Mouse (Mus musculus) embryonic facial prominence, embryonic 11.5 days (tissue): Measurements from ENCODE around the gene Rbbp6. TPM values are rescaled to one million over a fixed set of nuclear protein-coding genes. Genes with fewer than 3 reads are reported as not detected.

Experiments
- ATAC-seq: fragments of 200-750 bp; cut with Nextera tagmentation; replicated peaks from 2 replicates; pipeline ENCODE4 v1.8.0; 2017; ENCODE audit warnings: low read depth; ENCODE audit not compliant: insufficient number of reproducible peaks, low FRiP score, low TSS enrichment
- DNase-seq: peaks from one replicate; pipeline ENCODE4 v3.0.0-alpha.2; 2015; ENCODE audit warnings: low spot score
- H3K27ac ChIP-seq: fragments of 300-500 bp; sonication (generic); replicated peaks from 2 replicates; pipeline ENCODE4 v1.5.1; 2014; ENCODE audit warnings: mild to moderate bottlenecking, low read depth, low read length, control low read depth
- H3K27me3 ChIP-seq: fragments of 300-500 bp; sonication (generic); 2 replicates; pipeline ENCODE4 v1.6.1; 2014; ENCODE audit warnings: mild to moderate bottlenecking, low read length, moderate library complexity, mixed read lengths; ENCODE audit not compliant: control insufficient read depth, insufficient read depth
- H3K36me3 ChIP-seq: fragments of 300-500 bp; sonication (generic); replicated peaks from 2 replicates; pipeline ENCODE4 v1.6.1; 2014; ENCODE audit warnings: low read depth, mild to moderate bottlenecking, low read length, moderate library complexity, mixed read lengths; ENCODE audit not compliant: control insufficient read depth, insufficient read depth
- H3K4me1 ChIP-seq: fragments of 300-500 bp; sonication (generic); 2 replicates; pipeline ENCODE4 v1.6.1; 2014; ENCODE audit warnings: low read length, mixed read lengths; ENCODE audit not compliant: control insufficient read depth, insufficient read depth
- H3K4me2 ChIP-seq: fragments of 300-500 bp; sonication (generic); 2 replicates; pipeline ENCODE4 v1.6.1; 2014; ENCODE audit warnings: low read depth, mild to moderate bottlenecking, control low read depth, low read length, moderate library complexity
- H3K4me3 ChIP-seq: fragments of 300-500 bp; sonication (generic); 2 replicates; pipeline ENCODE4 v1.5.1; 2014; ENCODE audit warnings: low read depth, low read length, control low read depth
- H3K9ac ChIP-seq: fragments of 300-500 bp; sonication (generic); replicated peaks from 2 replicates; pipeline ENCODE4 v1.6.1; 2014; ENCODE audit warnings: mild to moderate bottlenecking, control low read depth, low read length
- H3K9me3 ChIP-seq: fragments of 300-500 bp; sonication (generic); replicated peaks from 2 replicates; pipeline ENCODE4 v1.6.1; 2016; ENCODE audit warnings: mild to moderate bottlenecking, low read length, inconsistent platforms, mixed read lengths; ENCODE audit not compliant: control insufficient read depth
- WGBS: fragments of 180-500 bp; shearing (Covaris S2); extraction: QIAGEN DNeasy Blood & Tissue Kit; methylation state at CpG from one replicate; pipeline ENCODE4 v1.1.7; 2014; 5-methylcytosine and 5-hydroxymethylcytosine counted together
- polyA plus RNA-seq: library from polyadenylated mRNA; unstranded; fragments of >200 nt; fragmentation: Nextera tagmentation; extraction: Ambion mirVana; gene quantifications from 2 replicates; pipeline ENCODE4 v1.2.1, GENCODE M21; 2014

The Rbbp6 gene
- 37.3 and 43.2 TPM in 2 replicates for polyA plus RNA-seq

DNA sequence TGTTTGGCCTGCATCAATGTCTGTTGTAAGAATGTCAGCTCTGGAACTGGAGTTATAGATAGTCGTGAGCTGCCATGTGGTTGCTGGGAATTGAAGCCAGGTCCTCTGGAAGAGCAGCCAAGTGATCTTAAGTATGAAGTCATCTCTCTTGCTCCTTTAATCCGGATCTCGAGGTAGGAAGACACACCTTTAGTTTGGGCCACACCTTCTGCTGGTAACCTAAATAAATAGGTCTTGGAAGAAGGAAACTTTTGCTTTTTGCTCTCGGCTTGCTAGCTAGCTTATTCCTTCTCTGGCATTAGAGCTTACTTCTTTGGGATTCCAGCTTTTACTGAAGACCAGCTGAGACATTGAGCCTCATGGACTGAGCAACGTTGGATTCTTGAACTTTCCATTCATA is at the start of gene Rbbp6:
TSS of gene Rbbp6 (plus strand) at position 301 of the 400 bp plus-strand sequence.
- 80% methylated on average over 5 of the region's 5 CpGs for WGBS
- Histone ChIP-seq H3K4me1 (no peaks in the 10 kb centered on the region), H3K36me3 (no peaks in the 10 kb centered on the region), H3K9ac (no peak within 1 kb of the TSS), H3K4me3 (no peak within 1 kb of the TSS), H3K9me3 (no peaks in the 10 kb centered on the region), H3K27me3 (no peaks in the 10 kb centered on the region), H3K27ac (no peak within 1 kb of the TSS), H3K4me2 (no peak within 1 kb of the TSS)
- DNase-seq = no peak
- no peak for ATAC-seq

DNA sequence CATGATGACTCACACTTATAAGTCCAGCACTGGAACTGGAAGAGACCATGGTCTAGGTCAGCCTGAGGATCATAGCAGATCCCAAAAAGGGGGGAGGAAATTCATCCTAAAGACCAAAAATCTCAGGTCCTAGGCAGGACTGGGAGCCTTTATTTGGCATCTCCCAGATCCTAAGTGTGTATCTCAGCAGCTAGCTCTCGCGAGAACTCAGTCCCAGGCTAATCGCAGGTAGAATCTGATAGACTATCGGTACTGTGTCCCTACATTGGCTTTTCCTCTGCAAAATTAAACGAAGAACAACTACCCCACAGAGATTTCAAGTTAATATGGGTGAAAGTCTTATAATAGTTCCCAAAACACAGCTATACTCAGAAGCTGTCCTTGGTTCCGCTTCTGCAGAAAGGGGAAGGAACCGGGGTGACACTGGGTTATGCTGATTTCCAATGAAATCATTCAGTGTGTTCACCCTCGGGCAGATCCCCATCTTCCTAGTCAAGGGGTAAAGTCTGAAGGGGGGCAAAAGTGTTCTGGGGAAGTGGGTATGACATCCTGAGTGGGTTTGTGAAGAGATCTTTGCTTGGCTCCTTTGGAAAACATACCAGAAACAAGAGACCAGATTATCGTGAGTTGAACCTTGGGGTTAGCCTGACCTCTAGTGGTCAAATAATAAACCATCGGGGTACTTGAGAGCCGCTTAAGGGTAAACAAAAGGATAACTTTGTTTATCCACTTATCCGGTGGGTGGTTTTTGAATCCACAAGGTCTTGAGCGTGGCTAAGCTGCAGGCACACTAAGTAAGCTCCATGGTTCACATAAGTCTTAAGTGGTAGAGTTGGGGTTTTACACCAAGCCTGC is 45.5 kb upstream of the Rbbp6 start:
- Histone ChIP-seq H3K27ac (no peak overlapping the region), H3K4me2 (no peak overlapping the region), H3K36me3 (no peaks in the 10 kb centered on the region), H3K9me3 (no peaks in the 10 kb centered on the region), H3K9ac (no peak overlapping the region), H3K4me1 (no peaks in the 10 kb centered on the region), H3K4me3 (no peak overlapping the region), H3K27me3 (no peaks in the 10 kb centered on the region)
- peak; percentile 85 for DNase-seq
- WGBS = 41% methylated on average over 13 of the region's 13 CpGs
- ATAC-seq = no peak

- no peak for ATAC-seq
- H3K9ac ChIP-seq = no peak overlapping the region
- no peak overlapping the region for H3K4me2 ChIP-seq
- H3K4me1 ChIP-seq = no peaks in the 10 kb centered on the region
- H3K36me3 ChIP-seq = no peaks in the 10 kb centered on the region
- H3K4me3 ChIP-seq = no peak overlapping the region
- no peak overlapping the region for H3K27ac ChIP-seq
- H3K9me3 ChIP-seq = no peaks in the 10 kb centered on the region
- DNase-seq = no peak
- H3K27me3 ChIP-seq = no peaks in the 10 kb centered on the region
- WGBS = 80% methylated on average over 9 of the region's 9 CpGs
Observed at GRCm38 (mm10) chr7:122921537-122921936, 43.9 kb upstream of the Rbbp6 start.

GRCm38 (mm10) chr7:122924256-122924655 is 41.2 kb upstream of the Rbbp6 start:
- no peak overlapping the region for H3K4me2 ChIP-seq
- H3K9ac ChIP-seq = no peak overlapping the region
- WGBS = 74% methylated on average over 3 of the region's 3 CpGs
- DNase-seq (no peak), ATAC-seq (no peak)
- H3K27ac ChIP-seq = no peak overlapping the region
- no peaks in the 10 kb centered on the region for H3K27me3 ChIP-seq
- H3K4me3 ChIP-seq = no peak overlapping the region
- H3K36me3 ChIP-seq = no peaks in the 10 kb centered on the region
- no peaks in the 10 kb centered on the region for H3K4me1 ChIP-seq
- H3K9me3 ChIP-seq = no peaks in the 10 kb centered on the region

DNA sequence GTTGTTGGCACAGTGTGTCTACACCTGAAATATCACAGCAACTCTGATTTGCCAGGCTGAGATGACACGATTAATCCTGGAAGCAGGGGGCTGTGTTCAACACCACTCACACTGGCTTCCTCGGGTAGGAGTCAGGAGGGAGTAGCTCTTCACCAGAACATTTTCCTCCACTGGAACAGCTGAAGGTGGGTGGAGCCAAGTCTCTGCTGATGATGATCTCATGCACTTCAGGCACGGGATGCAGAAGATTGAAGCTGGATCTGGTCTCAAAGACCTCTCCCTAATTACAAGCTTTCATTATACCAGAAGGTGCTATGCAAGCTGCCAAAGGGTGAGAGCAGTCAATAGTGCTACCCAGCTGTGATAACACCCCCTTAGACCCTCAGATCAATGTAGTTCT is 35.0 kb upstream of the Rbbp6 start:
- no peaks in the 10 kb centered on the region for H3K36me3 ChIP-seq
- H3K4me3 ChIP-seq = no peak overlapping the region
- DNase-seq (no peak), ATAC-seq (no peak)
- H3K27ac ChIP-seq = no peak overlapping the region
- H3K27me3 ChIP-seq = no peaks in the 10 kb centered on the region
- no peak overlapping the region for H3K4me2 ChIP-seq
- no peak overlapping the region for H3K9ac ChIP-seq
- WGBS = 52% methylated on average over 3 of the region's 3 CpGs
- H3K4me1 ChIP-seq = no peaks in the 10 kb centered on the region
- H3K9me3 ChIP-seq = no peaks in the 10 kb centered on the region

DNA sequence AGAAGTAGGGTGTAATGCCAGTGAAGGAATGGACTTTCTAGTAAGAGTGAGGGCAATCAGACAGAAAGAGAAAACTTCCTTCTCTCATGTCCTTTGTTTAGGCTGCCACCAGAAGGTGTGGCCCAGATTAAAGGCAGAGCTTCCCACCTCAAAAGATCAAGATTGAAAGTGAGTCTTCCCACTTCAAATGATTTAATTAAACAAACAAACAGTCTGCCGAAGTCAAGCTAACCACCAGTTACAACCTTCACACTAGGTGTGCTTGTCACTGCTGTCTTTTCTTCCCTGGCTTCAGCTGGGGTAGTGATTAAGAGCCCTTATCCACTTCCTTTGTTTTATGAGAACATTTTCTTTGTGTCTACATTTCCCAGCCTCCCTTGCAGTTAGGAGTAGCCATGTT is 33.3 kb upstream of the Rbbp6 start:
- no peak overlapping the region for H3K4me3 ChIP-seq
- no peaks in the 10 kb centered on the region for H3K4me1 ChIP-seq
- 46% methylated on average over 1 of the region's 1 CpGs for WGBS
- no peaks in the 10 kb centered on the region for H3K9me3 ChIP-seq
- DNase-seq (no peak), ATAC-seq (no peak)
- no peak overlapping the region for H3K27ac ChIP-seq
- no peaks in the 10 kb centered on the region for H3K27me3 ChIP-seq
- no peak overlapping the region for H3K4me2 ChIP-seq
- no peaks in the 10 kb centered on the region for H3K36me3 ChIP-seq
- H3K9ac ChIP-seq = no peak overlapping the region

DNA sequence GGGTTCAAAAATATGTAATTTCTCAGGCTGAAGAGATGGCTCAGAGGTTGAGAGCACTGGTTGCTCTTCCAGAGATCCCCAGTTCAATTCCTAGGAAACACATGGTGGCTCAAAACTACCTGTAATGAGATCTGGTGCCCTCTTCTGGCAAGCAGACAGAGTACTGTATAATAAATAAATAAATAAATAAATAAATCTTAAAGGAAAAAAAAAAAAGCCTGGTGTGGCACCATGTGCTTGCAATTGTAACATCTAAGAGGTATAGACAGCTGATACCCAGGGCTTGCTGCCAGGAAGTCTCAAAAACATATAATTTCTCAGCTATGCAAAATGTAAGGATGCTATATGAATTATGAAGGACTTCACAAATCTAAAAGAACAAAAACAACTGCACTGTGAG is 28.9 kb upstream of the Rbbp6 start:
- Histone ChIP-seq H3K27ac (no peak overlapping the region), H3K4me2 (no peak overlapping the region), H3K9ac (no peak overlapping the region), H3K27me3 (no peaks in the 10 kb centered on the region), H3K9me3 (no peaks in the 10 kb centered on the region), H3K4me1 (no peaks in the 10 kb centered on the region), H3K36me3 (no peaks in the 10 kb centered on the region), H3K4me3 (no peak overlapping the region)
- ATAC-seq = no peak
- no peak for DNase-seq

DNA sequence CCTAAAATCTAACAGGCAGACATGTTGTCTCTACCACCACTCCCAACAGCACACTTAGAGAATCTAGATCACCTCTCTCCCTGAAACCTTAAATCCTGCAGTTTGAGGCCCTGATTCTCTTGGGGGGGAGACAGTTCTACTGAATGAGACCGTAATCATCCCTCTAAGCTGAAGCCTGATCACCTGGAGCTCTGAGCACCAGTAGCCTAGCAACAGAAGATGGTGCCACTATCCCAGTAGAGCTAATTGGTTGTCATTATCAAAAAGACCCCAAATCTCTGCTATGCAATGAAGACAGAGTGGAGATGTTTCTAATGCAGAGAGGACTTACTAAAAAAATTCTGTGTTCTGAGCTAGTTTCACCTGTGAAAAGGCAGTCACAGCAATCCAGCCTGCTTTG is 27.3 kb upstream of the Rbbp6 start:
- Histone ChIP-seq H3K9ac (no peak overlapping the region), H3K36me3 (no peaks in the 10 kb centered on the region), H3K4me1 (no peaks in the 10 kb centered on the region), H3K27me3 (no peaks in the 10 kb centered on the region), H3K9me3 (no peaks in the 10 kb centered on the region), H3K27ac (no peak overlapping the region), H3K4me3 (no peak overlapping the region), H3K4me2 (no peak overlapping the region)
- DNase-seq (no peak), ATAC-seq (no peak)
- WGBS = 64% methylated on average over 1 of the region's 1 CpGs
